Mouse (Mus musculus) embryonic facial prominence, embryonic 11.5 days (tissue): ENCODE results near the gene Tfeb. TPM values are rescaled to one million over a fixed set of nuclear protein-coding genes. Genes with fewer than 3 reads are reported as not detected.

Experiments used
- ATAC-seq: fragments of 200-750 bp; cut with Nextera tagmentation; replicated peaks from 2 replicates; pipeline ENCODE4 v1.8.0; 2017; ENCODE audit warnings: low read depth; ENCODE audit not compliant: insufficient number of reproducible peaks, low FRiP score, low TSS enrichment
- DNase-seq: peaks from one replicate; pipeline ENCODE4 v3.0.0-alpha.2; 2015; ENCODE audit warnings: low spot score
- H3K27ac ChIP-seq: fragments of 300-500 bp; sonication (generic); replicated peaks from 2 replicates; pipeline ENCODE4 v1.5.1; 2014; ENCODE audit warnings: mild to moderate bottlenecking, low read depth, low read length, control low read depth
- H3K27me3 ChIP-seq: fragments of 300-500 bp; sonication (generic); 2 replicates; pipeline ENCODE4 v1.6.1; 2014; ENCODE audit warnings: mild to moderate bottlenecking, low read length, moderate library complexity, mixed read lengths; ENCODE audit not compliant: control insufficient read depth, insufficient read depth
- H3K36me3 ChIP-seq: fragments of 300-500 bp; sonication (generic); replicated peaks from 2 replicates; pipeline ENCODE4 v1.6.1; 2014; ENCODE audit warnings: low read depth, mild to moderate bottlenecking, low read length, moderate library complexity, mixed read lengths; ENCODE audit not compliant: control insufficient read depth, insufficient read depth
- H3K4me1 ChIP-seq: fragments of 300-500 bp; sonication (generic); 2 replicates; pipeline ENCODE4 v1.6.1; 2014; ENCODE audit warnings: low read length, mixed read lengths; ENCODE audit not compliant: control insufficient read depth, insufficient read depth
- H3K4me2 ChIP-seq: fragments of 300-500 bp; sonication (generic); 2 replicates; pipeline ENCODE4 v1.6.1; 2014; ENCODE audit warnings: low read depth, mild to moderate bottlenecking, control low read depth, low read length, moderate library complexity
- H3K4me3 ChIP-seq: fragments of 300-500 bp; sonication (generic); 2 replicates; pipeline ENCODE4 v1.5.1; 2014; ENCODE audit warnings: low read depth, low read length, control low read depth
- H3K9ac ChIP-seq: fragments of 300-500 bp; sonication (generic); replicated peaks from 2 replicates; pipeline ENCODE4 v1.6.1; 2014; ENCODE audit warnings: mild to moderate bottlenecking, control low read depth, low read length
- H3K9me3 ChIP-seq: fragments of 300-500 bp; sonication (generic); replicated peaks from 2 replicates; pipeline ENCODE4 v1.6.1; 2016; ENCODE audit warnings: mild to moderate bottlenecking, low read length, inconsistent platforms, mixed read lengths; ENCODE audit not compliant: control insufficient read depth
- WGBS: fragments of 180-500 bp; shearing (Covaris S2); extraction: QIAGEN DNeasy Blood & Tissue Kit; methylation state at CpG from one replicate; pipeline ENCODE4 v1.1.7; 2014; 5-methylcytosine and 5-hydroxymethylcytosine counted together
- polyA plus RNA-seq: library from polyadenylated mRNA; unstranded; fragments of >200 nt; fragmentation: Nextera tagmentation; extraction: Ambion mirVana; gene quantifications from 2 replicates; pipeline ENCODE4 v1.2.1, GENCODE M21; 2014

The Tfeb gene
- polyA plus RNA-seq, 1 experiment from 2014 or later = 2.1 TPM

DNA sequence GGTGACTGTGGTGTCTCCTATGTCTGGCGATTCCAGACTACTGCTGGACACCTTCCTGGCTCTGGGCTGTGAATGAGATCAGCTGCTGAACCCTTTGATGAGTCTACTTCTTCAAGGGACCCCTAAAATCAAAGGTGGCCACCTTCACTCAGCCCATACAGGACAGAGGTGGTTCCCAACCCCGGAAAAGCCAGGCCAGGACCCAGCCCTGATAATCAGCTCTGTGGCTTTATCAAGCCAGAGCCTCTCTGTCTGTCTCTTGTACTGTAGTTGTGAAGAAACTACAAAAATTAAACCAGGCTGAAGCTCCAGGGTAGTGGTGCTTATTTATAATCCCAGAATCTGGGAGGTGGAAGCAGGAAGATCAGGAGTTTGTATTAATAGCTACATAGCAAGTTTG is 40.3 kb downstream of the Tfeb start:
- Histone ChIP-seq H3K27me3 (no peaks in the 10 kb centered on the region), H3K4me3 (no peak overlapping the region), H3K36me3 (no peaks in the 10 kb centered on the region), H3K4me1 (no peaks in the 10 kb centered on the region), H3K9me3 (no peaks in the 10 kb centered on the region), H3K9ac (no peak overlapping the region), H3K27ac (no peak overlapping the region), H3K4me2 (no peak overlapping the region)
- 72% methylated on average over 2 of the region's 2 CpGs for WGBS
- ATAC-seq (no peak), DNase-seq (no peak)

DNA sequence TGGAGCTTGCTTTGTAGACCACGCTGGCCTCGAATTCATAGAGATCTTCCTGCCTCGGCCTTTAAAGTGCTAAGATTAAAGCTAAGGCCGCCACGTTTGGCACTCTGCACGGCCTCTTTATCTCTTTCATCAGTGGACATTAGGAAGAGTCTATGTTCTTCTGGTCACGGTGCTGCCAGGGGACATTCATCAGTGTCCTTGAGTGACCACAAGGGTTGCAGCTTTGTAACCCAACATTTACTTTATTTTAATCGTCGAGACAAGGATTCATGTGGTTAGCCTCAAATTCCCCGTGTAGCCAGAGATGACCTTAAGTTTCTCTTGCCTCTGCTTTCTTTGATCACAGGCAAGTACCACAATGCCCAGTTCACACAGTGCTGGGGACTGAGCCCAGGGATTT is 43.6 kb downstream of the Tfeb start:
- Histone ChIP-seq H3K9ac (no peak overlapping the region), H3K27ac (no peak overlapping the region), H3K4me1 (no peaks in the 10 kb centered on the region), H3K9me3 (no peaks in the 10 kb centered on the region), H3K36me3 (no peaks in the 10 kb centered on the region), H3K4me2 (no peak overlapping the region), H3K4me3 (no peak overlapping the region), H3K27me3 (no peaks in the 10 kb centered on the region)
- WGBS = 85% methylated on average over 10 of the region's 10 CpGs
- ATAC-seq (no peak), DNase-seq (no peak)

DNA sequence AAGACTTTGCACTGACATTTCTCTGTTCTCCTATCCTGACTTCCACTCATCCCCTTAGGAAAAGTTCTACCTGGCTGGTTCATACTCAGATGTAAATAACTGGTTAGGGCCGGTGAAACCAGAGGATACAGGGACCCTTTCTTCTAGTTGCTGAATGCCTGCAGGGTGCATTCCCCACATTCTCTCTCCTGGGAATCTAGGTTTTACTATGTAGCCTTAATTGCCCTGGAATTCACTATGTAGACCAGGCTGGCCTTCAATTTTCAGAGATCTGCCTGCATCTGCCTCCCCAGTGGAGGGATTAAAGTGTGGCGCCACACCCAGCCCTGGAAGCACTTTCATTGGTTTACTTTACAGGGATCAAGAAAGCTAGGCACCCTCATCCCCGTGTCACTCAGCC is 45.7 kb downstream of the Tfeb start:
- WGBS = 77% methylated on average over 3 of the region's 3 CpGs
- H3K9ac ChIP-seq = no peak overlapping the region
- no peak overlapping the region for H3K4me3 ChIP-seq

DNA sequence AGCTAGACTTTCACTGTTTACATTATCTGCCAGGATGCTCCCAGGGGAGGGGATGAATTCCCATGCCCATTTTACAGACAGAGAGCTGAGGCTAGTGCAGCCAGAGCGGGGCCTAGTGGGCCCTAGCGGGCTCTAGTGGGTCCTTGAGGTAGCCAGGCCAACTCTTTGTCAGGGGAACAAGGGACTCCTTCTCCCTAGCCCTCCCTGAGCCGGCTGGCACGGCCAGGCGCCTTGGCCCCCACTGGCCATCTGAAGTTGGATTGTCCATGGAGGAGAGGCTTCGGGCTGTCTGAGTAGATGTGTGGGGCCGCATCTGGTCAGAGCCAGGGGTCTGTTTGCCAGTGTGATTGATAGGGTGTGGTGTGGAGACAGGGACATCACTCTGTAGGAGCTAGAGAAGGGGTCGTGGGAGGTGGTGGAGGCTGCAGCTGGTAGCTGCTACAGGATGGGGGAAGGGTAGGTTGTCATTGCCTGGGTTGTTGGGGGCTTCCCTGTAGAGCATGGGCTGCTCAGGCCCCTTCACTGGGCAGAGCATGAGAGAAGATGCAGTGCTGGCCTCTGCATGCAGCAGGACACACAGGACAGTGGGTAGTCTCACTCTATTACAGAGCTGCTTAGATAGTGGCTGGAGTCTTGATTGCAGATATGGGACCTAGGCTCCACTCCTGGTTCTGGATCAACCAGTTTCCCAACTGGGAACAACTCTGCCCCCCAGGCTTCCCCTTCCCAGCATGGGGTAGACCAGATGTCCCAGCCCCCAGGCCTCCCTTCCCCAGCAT is 46.8 kb downstream of the Tfeb start:
- Histone ChIP-seq H3K4me2 (no peak overlapping the region), H3K9me3 (no peaks in the 10 kb centered on the region), H3K27me3 (no peaks in the 10 kb centered on the region), H3K4me3 (no peak overlapping the region), H3K9ac (no peak overlapping the region), H3K4me1 (peaks cover 9% of the 10 kb centered on the region), H3K27ac (no peak overlapping the region), H3K36me3 (no peaks in the 10 kb centered on the region)
- ATAC-seq (no peak), DNase-seq (no peak)
- WGBS = 84% methylated on average over 8 of the region's 8 CpGs

More for the DNA sequence above, 45.7 kb downstream of the Tfeb start:
- Histone ChIP-seq H3K9me3 (no peaks in the 10 kb centered on the region), H3K4me2 (no peak overlapping the region), H3K27me3 (no peaks in the 10 kb centered on the region), H3K36me3 (no peaks in the 10 kb centered on the region), H3K4me1 (peaks cover under 1% of the 10 kb centered on the region), H3K27ac (no peak overlapping the region)
- DNase-seq = no peak
- no peak for ATAC-seq

DNA sequence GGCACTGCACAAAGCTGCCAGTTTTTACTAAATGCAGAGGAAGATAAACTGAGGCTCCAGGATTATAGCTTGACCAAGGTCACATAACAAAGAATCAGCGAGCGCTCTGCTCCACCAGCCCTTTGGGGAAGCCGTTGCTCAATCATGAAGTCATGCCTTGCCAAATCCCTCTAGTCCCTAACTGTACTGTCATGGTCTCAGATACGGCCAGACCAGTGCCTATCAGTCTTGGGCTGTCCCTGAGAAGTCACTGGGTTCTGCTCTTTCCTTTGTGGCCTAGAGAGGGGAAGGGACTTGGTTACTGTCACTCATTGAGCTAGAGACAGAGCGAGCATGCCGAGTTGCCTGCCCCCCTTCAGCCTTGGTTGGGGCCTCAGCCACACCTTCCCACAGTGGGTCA is 47.6 kb downstream of the Tfeb start:
- Histone ChIP-seq H3K9me3 (no peaks in the 10 kb centered on the region), H3K4me3 (no peak overlapping the region)

DNA sequence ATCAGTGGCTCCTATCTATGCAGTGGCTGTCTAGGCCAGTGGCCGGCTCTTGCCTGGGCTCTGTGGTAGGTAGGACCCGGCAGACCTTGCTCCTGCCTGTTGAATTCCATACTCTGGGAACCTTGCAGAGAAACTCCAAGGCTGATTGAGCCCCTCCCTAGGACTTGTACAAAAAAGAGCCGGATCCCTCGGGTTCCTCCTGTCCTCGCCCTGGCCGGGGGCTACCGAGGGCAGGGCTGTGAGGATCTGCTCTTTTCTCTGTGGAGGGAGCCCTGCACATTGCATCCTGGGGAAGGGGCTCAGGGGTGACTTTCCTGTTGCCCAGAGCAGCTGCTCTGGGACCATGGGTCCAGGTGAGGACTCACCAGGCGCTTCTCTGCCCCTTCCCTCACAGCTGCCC is 50.8 kb downstream of the Tfeb start:
- Histone ChIP-seq H3K27ac (no peak overlapping the region; the same call in 1 of the 2 replicates), H3K9me3 (no peaks in the 10 kb centered on the region), H3K36me3 (no peaks in the 10 kb centered on the region), H3K4me3 (no peak overlapping the region), H3K4me1 (peaks cover 9% of the 10 kb centered on the region), H3K4me2 (no peak overlapping the region; the same call in 1 of the 2 replicates), H3K9ac (peak overlapping the region; percentile 47), H3K27me3 (no peaks in the 10 kb centered on the region)
- DNase-seq (no peak), ATAC-seq (no peak)
- WGBS = 23% methylated on average over 7 of the region's 8 CpGs

More for the DNA sequence above, 47.6 kb downstream of the Tfeb start:
- Histone ChIP-seq H3K4me2 (no peak overlapping the region), H3K9ac (no peak overlapping the region), H3K27me3 (no peaks in the 10 kb centered on the region), H3K4me1 (peaks cover 9% of the 10 kb centered on the region), H3K36me3 (no peaks in the 10 kb centered on the region), H3K27ac (no peak overlapping the region)
- ATAC-seq (no peak), DNase-seq (no peak)
- 88% methylated on average over 6 of the region's 6 CpGs for WGBS

DNA sequence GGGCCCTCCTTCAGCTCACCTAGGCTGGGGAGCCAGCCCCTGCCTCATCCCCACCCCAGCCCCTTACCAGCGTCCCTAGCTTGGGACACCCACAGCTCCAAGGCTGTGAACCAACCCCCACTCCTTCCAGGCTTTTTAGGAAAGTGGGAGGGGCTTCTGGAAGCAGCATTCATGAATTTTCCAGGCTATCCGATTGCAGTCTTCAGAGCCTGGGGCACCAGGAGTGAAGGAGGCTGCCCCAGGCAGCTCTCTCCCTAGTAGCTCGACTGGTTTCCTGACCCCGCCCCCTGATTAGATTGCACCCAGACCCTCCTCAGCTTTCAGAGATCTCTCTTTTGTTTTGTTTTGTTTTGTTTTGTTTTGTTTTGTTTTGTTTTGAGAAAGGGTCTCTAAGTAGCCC is 51.5 kb downstream of the Tfeb start:
- ATAC-seq (no peak), DNase-seq (peak; percentile 81)
- 2% methylated on average over 4 of the region's 4 CpGs for WGBS
- Histone ChIP-seq H3K4me1 (peaks cover 9% of the 10 kb centered on the region), H3K4me2 (no peak overlapping the region; the same call in 1 of the 2 replicates), H3K27me3 (no peaks in the 10 kb centered on the region), H3K4me3 (no peak overlapping the region), H3K9me3 (no peaks in the 10 kb centered on the region), H3K27ac (no peak overlapping the region), H3K36me3 (no peaks in the 10 kb centered on the region), H3K9ac (no peak overlapping the region; the same call in 1 of the 2 replicates)

DNA sequence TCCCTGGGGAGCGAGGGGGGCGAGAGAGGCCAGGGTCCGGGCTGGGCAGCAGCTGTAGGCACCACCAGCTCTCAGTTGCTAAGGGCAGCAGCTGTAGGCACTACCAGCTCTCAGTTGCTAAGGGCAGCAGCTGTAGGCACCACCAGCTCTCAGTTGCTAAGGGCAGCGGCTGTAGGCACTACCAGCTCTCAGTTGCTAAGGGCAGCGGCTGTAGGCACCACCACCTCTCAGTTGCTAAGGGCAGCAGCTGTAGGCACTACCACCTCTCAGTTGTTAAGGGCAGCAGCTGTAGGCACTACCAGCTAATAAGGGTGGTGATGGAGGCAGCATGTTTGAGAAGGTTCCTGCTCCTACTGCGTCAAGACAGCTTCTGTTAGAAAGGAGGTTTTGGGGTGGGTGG is 52.2 kb downstream of the Tfeb start:
- Histone ChIP-seq H3K27ac (no peak overlapping the region), H3K4me3 (no peak overlapping the region), H3K36me3 (no peaks in the 10 kb centered on the region), H3K9me3 (no peaks in the 10 kb centered on the region), H3K4me1 (peaks cover 11% of the 10 kb centered on the region), H3K9ac (no peak overlapping the region), H3K4me2 (no peak overlapping the region), H3K27me3 (no peaks in the 10 kb centered on the region)
- WGBS = 59% methylated on average over 6 of the region's 6 CpGs
- DNase-seq (no peak), ATAC-seq (no peak)
